Mouse (Mus musculus): Measurements from ENCODE around the gene Prcd.

GRCm38 (mm10) chr11:116653709-116654221 is 431 bp downstream of the Prcd start:
- TF ChIP-seq CTCF (IDR thresholded peaks at IDR 0.05; ENCODE audit: low read depth) = no peak
- no peak for TF ChIP-seq EP300 (IDR thresholded peaks at IDR 0.05; ENCODE audit: low read depth)
